Mouse (Mus musculus) limb, embryonic 14.5 days (tissue): ENCODE data around the gene Cyp21a1. TPM values are rescaled to one million over a fixed set of nuclear protein-coding genes. Genes with fewer than 3 reads are reported as not detected.
"Not testable (repeated sequence)": the region's sequence is repeated elsewhere in the genome, so short reads cannot be mapped to it uniquely, and the experiment has no call there.

ENCODE experiments used
- ATAC-seq: fragments of 200-750 bp; cut with Nextera tagmentation; 2 replicates; pipeline ENCODE4 v1.8.0; 2017; ENCODE audit warnings: low read depth, moderate number of reproducible peaks, moderate TSS enrichment; ENCODE audit not compliant: low FRiP score
- DNase-seq: peaks from one replicate; pipeline ENCODE4 v3.0.0-alpha.2; 2015; ENCODE audit warnings: low spot score
- H3K27ac ChIP-seq: fragments of 300-500 bp; sonication (generic); replicated peaks from 2 replicates; pipeline ENCODE4 v1.5.1; 2014; ENCODE audit warnings: low read depth, mild to moderate bottlenecking, low read length, moderate library complexity, mixed read lengths
- H3K27me3 ChIP-seq: fragments of 300-500 bp; sonication (generic); 2 replicates; pipeline ENCODE4 v1.6.1; 2014; ENCODE audit warnings: low read length, mixed read lengths; ENCODE audit not compliant: control insufficient read depth, insufficient read depth
- H3K36me3 ChIP-seq: fragments of 300-500 bp; sonication (generic); 2 replicates; pipeline ENCODE4 v1.6.1; 2014; ENCODE audit warnings: mild to moderate bottlenecking, low read length, moderate library complexity, mixed read lengths; ENCODE audit not compliant: control insufficient read depth, insufficient read depth
- H3K4me1 ChIP-seq: fragments of 300-500 bp; sonication (generic); 2 replicates; pipeline ENCODE4 v1.6.1; 2014; ENCODE audit warnings: antibody characterized with exemption, low read length, mixed read lengths; ENCODE audit not compliant: control insufficient read depth, insufficient read depth
- H3K4me2 ChIP-seq: fragments of 300-500 bp; sonication (generic); replicated peaks from 2 replicates; pipeline ENCODE4 v1.6.1; 2014; ENCODE audit warnings: low read depth, mild to moderate bottlenecking, low read length, moderate library complexity; ENCODE audit not compliant: severe bottlenecking
- H3K4me3 ChIP-seq: fragments of 300-500 bp; sonication (generic); replicated peaks from 2 replicates; pipeline ENCODE4 v1.5.1; 2014; ENCODE audit warnings: low read length
- H3K9ac ChIP-seq: fragments of 300-500 bp; sonication (generic); 2 replicates; pipeline ENCODE4 v1.6.1; 2014; ENCODE audit warnings: mild to moderate bottlenecking, low read depth, low read length, moderate library complexity; ENCODE audit not compliant: severe bottlenecking
- H3K9me3 ChIP-seq: fragments of 300-500 bp; sonication (generic); 2 replicates; pipeline ENCODE4 v1.6.1; 2016; ENCODE audit warnings: low read length; ENCODE audit not compliant: control insufficient read depth
- POLR2A ChIP-seq: fragments of 200-500 bp; IDR thresholded peaks from 2 replicates; pipeline ENCODE4 v1.8.0; 2012; ENCODE audit warnings: inconsistent platforms, mild to moderate bottlenecking, moderate library complexity, borderline replicate concordance; ENCODE audit not compliant: insufficient read depth, insufficient read length; ENCODE audit errors: extremely low read depth
- WGBS: fragments of 180-500 bp; shearing (Covaris S2); extraction: QIAGEN DNeasy Blood & Tissue Kit; methylation state at CpG from one replicate; pipeline ENCODE4 v1.1.7; 2014; 5-methylcytosine and 5-hydroxymethylcytosine counted together
- polyA plus RNA-seq, 2 experiments: library from polyadenylated mRNA; depleted of rRNA in 1 of 2; stranded (reverse) in 1 of 2; unstranded in 1 of 2; fragments of >200 nt; fragmentation: Nextera tagmentation in 1 of 2; extraction: Ambion mirVana in 1 of 2; gene quantifications; 2 replicates each; pipeline versions ENCODE4 v1.2.1 to v1.2.3; 2012 to 2014

Gene Cyp21a1
- polyA plus RNA-seq, 2 experiments: 0.17 to 0.25 TPM

DNA sequence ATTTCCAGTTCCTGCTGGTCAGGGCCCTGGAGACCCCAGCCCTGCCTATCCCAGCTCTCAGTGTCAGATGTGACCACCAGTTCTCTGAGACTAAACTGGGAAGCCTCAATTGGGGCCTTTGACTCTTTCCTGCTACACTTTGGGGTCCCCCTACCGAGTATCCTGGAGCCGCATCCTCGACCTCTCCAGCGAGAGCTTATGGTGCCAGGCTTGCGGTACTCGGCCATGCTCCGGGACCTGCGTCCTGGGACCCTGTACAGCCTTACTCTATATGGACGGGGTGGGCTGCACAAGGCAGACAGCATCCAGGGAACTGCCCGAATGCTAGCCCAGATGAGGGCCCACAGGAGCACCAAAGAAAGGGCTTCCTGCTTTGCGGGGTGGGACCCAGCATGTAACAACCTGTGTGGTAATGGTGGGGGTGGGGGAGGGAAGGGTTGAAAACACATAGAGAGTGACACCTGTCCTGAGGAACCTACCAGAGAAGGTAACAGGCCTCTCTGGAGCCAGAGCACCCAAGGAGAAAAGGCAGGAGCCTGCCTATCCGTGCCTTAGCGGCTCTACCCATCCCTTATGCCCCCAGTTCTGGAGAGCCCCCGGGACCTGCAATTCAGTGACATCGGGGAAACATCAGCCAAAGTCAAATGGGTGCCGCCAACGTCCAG lies 5.4 kb downstream of the Cyp21a1 start:
- H3K36me3 ChIP-seq: no peaks in the 10 kb centered on the region
- no peaks in the 10 kb centered on the region for H3K27me3 ChIP-seq
- ATAC-seq (no peak), DNase-seq (no peak)
- no peak overlapping the region for H3K4me2 ChIP-seq
- 91% methylated on average over 13 of the region's 17 CpGs for WGBS
- no peak for TF ChIP-seq POLR2A
- no peak overlapping the region for H3K27ac ChIP-seq
- no peaks in the 10 kb centered on the region for H3K4me1 ChIP-seq
- no peak overlapping the region for H3K4me3 ChIP-seq
- H3K9me3 ChIP-seq: no peaks in the 10 kb centered on the region
- H3K9ac ChIP-seq: no peak overlapping the region

DNA sequence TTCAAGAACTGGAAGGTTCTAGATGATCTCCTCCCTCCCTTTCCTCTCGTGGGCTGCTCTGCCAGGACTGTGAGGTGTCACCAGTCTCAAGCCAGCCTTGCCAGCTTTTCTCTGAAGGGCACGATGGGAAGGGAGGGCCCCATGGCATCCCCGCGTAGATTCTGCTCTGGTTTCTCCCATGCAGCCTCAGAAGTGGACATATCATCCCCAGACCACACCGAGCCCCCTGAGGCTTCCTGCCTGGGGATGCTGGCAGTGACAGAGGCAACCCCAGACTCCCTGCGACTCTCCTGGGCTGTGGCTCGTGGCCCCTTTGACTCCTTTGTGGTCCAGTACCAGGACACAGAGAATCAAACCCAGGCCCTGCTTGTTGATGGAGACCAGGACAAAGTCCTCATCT lies 6.3 kb downstream of the Cyp21a1 start:
- DNase-seq, H3K27me3 ChIP-seq: not testable (repeated sequence)
- 83% methylated on average over 6 of the region's 7 CpGs for WGBS

DNA sequence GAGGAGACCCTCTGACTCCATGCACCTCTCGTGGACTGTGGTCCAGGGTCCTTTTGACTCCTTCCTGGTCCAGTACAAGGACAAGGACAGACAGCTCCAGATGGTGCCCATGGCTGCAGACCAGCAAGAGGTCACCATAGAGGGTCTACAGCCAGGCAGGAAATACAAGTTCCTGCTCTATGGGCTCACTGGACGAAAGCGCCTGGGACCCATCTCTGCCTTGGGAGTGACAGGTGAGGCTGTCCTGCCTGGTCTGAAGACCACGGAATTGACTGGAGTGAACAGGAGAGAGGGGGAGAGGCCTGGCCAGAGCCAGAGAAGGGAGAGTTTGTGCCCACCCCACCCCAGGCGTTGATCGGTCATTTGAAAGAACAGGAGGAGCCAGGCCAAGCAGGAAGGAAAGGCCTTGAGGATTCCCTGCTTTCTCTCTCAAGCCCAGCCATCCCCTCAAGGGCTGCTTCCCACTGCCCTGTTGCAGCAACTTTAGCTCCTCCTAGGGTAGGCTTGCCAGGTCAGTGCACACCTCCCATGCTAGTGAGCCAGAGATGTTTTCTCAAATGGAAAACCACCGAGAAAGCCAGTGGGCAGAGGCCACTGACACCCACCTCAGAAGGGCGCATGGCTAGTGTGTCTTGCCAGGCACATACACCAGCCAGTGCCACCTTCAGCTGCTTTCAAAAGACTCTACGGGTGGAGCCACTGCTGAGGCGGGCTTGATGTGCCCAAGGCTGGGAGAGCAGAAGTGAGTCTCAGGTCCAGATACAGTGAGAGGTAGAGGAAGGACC lies 7.0 kb downstream of the Cyp21a1 start:
- DNase-seq, H3K4me1 ChIP-seq, H3K27me3 ChIP-seq, H3K9ac ChIP-seq, H3K9me3 ChIP-seq, H3K4me3 ChIP-seq, ATAC-seq, H3K4me2 ChIP-seq, H3K36me3 ChIP-seq, H3K27ac ChIP-seq: not testable (repeated sequence)
- WGBS: 86% methylated on average over 10 of the region's 10 CpGs

More for the DNA sequence above, 6.3 kb downstream of the Cyp21a1 start:
- H3K9me3 ChIP-seq, H3K4me1 ChIP-seq, H3K4me3 ChIP-seq, H3K27ac ChIP-seq, H3K4me2 ChIP-seq, H3K9ac ChIP-seq, H3K36me3 ChIP-seq, ATAC-seq: not testable (repeated sequence)

DNA sequence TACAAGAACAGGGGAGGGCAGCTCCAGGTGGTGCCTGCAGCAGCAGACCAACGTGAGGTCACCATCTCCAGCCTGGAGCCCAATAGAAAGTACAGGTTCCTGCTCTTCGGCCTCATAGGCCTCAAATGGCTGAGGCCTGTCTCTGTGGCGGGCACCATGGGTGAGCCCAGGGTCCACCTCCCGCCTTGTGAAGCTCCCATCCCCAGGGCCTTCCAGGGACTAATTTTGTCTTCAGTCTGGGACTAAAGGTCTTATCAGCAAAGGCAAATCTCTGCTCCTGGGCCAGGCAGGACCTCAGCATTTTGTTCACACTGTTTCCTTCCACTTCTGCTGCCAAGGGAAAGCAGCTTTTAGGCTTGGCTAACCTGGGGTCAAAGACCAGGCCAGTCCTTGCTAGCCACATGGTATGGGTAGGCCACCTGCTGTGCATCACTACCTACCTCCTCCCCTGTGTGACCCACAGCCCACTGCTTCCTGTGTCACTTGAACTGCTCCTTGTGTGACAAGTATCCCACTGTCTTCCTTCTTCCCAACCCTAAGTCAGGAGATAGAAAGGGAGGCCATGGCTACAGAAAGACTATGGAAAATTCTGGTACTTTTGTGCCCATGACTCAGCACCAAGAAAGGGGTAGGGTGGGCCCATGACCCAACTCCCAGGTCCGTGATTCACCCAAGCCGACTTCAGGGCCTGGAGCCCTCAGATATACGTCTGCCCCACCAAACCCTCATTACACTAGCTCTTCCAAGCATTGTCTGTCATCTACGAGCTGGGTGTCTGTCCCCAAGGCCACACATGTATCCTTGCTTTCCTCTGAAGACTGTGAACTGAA lies 7.8 kb downstream of the Cyp21a1 start:
- Histone ChIP-seq H3K9ac (no peak overlapping the region), H3K9me3 (no peaks in the 10 kb centered on the region), H3K36me3 (no peaks in the 10 kb centered on the region), H3K4me1 (no peaks in the 10 kb centered on the region), H3K27me3 (no peaks in the 10 kb centered on the region), H3K4me2 (no peak overlapping the region), H3K4me3 (no peak overlapping the region), H3K27ac (no peak overlapping the region)
- WGBS: 79% methylated on average over 8 of the region's 8 CpGs
- DNase-seq (no peak), ATAC-seq (no peak)
- TF ChIP-seq POLR2A: no peak

DNA sequence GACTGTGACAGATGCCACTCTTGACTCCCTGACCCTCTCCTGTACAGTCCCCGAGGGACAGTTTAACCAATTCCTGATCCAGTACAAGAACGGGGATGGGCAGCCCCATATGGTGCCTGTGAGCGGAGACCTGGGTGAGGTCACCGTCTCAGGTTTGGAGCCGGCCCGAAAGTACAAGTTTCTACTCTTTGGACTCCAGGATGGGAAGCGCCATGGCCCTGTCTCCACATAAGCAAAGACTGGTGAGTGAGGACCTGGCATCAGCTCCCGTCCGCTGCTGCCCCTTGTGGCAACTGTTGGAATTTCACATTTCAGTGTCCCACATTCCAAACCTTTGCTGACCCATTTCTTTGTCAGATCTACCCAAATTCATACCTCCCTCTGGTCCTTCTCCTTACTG lies 8.7 kb downstream of the Cyp21a1 start:
- ATAC-seq (no peak), DNase-seq (no peak)
- WGBS: 64% methylated on average over 9 of the region's 9 CpGs

More for the DNA sequence above, 8.7 kb downstream of the Cyp21a1 start:
- Histone ChIP-seq H3K9ac (no peak overlapping the region), H3K36me3 (no peaks in the 10 kb centered on the region), H3K4me1 (no peaks in the 10 kb centered on the region), H3K4me3 (no peak overlapping the region), H3K27me3 (no peaks in the 10 kb centered on the region), H3K27ac (no peak overlapping the region), H3K9me3 (no peaks in the 10 kb centered on the region), H3K4me2 (no peak overlapping the region)
- no peak for TF ChIP-seq POLR2A
